Mouse (Mus musculus) ES-E14 (cell line): ENCODE results near the gene Vmn1r123. TPM values are rescaled to one million over a fixed set of nuclear protein-coding genes. Genes with fewer than 3 reads are reported as not detected.
"Not testable (repeated sequence)": the region's sequence is repeated elsewhere in the genome, so short reads cannot be mapped to it uniquely, and the experiment has no call there.

ENCODE experiments used
- DNase-seq: peaks from one replicate; pipeline ENCODE4 v3.0.0-alpha.2; 2013; ENCODE audit warnings: low read depth, low spot score
- H3K27ac ChIP-seq: 2 replicates; pipeline ENCODE4 v1.5.1; 2012; ENCODE audit warnings: low read depth, mild to moderate bottlenecking, low read length, moderate library complexity, mixed read lengths; ENCODE audit not compliant: poor library complexity, insufficient read depth, severe bottlenecking
- H3K36me3 ChIP-seq: 2 replicates; pipeline ENCODE4 v1.6.1; 2012; ENCODE audit warnings: mild to moderate bottlenecking, low read length, moderate library complexity, mixed read lengths; ENCODE audit not compliant: control insufficient read depth, poor library complexity, insufficient read depth, severe bottlenecking
- H3K4me1 ChIP-seq, 2 experiments: fragments of 150-350 bp in 1 of 2; sonication (generic) in 1 of 2; 2 replicates each; pipeline ENCODE4 v1.6.1; 2012; ENCODE audit warnings: low read length in 2 of 2, mild to moderate bottlenecking in 1 of 2, mixed read lengths in 1 of 2; ENCODE audit not compliant: control insufficient read depth in 2 of 2, insufficient read depth in 2 of 2, poor library complexity in 1 of 2
- H3K4me3 ChIP-seq, 2 experiments: fragments of 150-350 bp in 1 of 2; sonication (generic) in 1 of 2; 2 replicates each; pipeline ENCODE4 v1.5.1; 2012; ENCODE audit warnings: low read length in 2 of 2, low read depth in 1 of 2, mild to moderate bottlenecking in 1 of 2, mixed read lengths in 1 of 2; ENCODE audit not compliant: insufficient read depth in 1 of 2, poor library complexity in 1 of 2, severe bottlenecking in 1 of 2
- H3K9ac ChIP-seq: 2 replicates; pipeline ENCODE4 v1.6.1; 2012; ENCODE audit warnings: low read depth, mild to moderate bottlenecking, low read length, mixed read lengths; ENCODE audit not compliant: poor library complexity, insufficient read depth, severe bottlenecking
- H3K9me3 ChIP-seq: fragments of 150-350 bp; sonication (generic); 2 replicates; pipeline ENCODE4 v1.6.1; 2012; ENCODE audit warnings: low read depth, mild to moderate bottlenecking, low read length; ENCODE audit not compliant: control insufficient read depth, insufficient read depth
- in situ Hi-C, 2 experiments: fragments of 600-800 bp; cut with MboI; formaldehyde crosslinking; loops; one replicate each; pipeline ENCODE4 v1.15.1; 2025; ENCODE audit warnings: low sequenced_read_pairs in 2 of 2, inconsistent platforms in 1 of 2; ENCODE audit not compliant: unreplicated experiment in 2 of 2
- total RNA-seq: library from RNA; depleted of rRNA; stranded (reverse); fragments of 300-350 nt; gene quantifications from 2 replicates; pipeline ENCODE4 v1.2.3, GENCODE M21; 2012; rRNA removed

The Vmn1r123 gene
- not detected in 2 replicates for total RNA-seq

- DNase-seq, H3K9me3 ChIP-seq, in situ Hi-C loops: not testable (repeated sequence)
Observed at GRCm38 (mm10) chr7:21161885-21162284, at the start of gene Vmn1r123. Gene Vmn1r123, plus strand, starts transcription at chr7:21162185.

DNA sequence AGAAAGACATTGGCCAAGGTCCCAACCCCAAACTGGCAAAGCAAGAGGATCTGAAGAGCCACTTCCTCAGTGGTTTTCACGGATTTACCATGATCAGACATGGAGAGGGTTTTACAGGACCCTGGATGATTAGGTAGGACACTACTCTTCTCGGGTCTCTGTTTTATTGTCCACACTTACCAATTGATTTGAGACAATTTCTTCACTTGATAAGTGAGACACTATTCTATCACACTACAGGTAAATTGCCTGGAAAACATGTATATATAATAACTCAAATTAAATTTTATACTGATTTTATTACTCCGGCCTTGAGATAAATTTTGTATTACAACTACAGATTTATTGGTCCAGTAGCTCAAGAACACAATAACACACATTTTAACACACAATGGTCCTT lies 28.0 kb upstream of the Vmn1r123 start, which contains the start of gene Vmn1r122:
Gene Vmn1r122 (minus strand): TSS at position 101 of the 400 bp plus-strand sequence.
- H3K9ac ChIP-seq, H3K4me1 ChIP-seq, DNase-seq, in situ Hi-C loops, H3K4me3 ChIP-seq, H3K36me3 ChIP-seq, H3K27ac ChIP-seq, H3K9me3 ChIP-seq: not testable (repeated sequence)

More at GRCm38 (mm10) chr7:21161885-21162284, at the start of gene Vmn1r123:
- not testable (repeated sequence) for H3K27ac ChIP-seq, H3K4me1 ChIP-seq, H3K9ac ChIP-seq, H3K36me3 ChIP-seq, H3K4me3 ChIP-seq

- DNase-seq, H3K9ac ChIP-seq, H3K27ac ChIP-seq, H3K4me3 ChIP-seq, H3K9me3 ChIP-seq, in situ Hi-C loops, H3K4me1 ChIP-seq, H3K36me3 ChIP-seq: not testable (repeated sequence)
Observed at GRCm38 (mm10) chr7:21190323-21190722, 28.3 kb downstream of the Vmn1r123 start, which contains the start of gene Gm5157. Gene Gm5157, minus strand, starts transcription at chr7:21190423.

Other genes with a start within 250 kb of the Vmn1r123 start
- not detected in 2 replicates for gene Vmn1r118, start 249.8 kb upstream of the Vmn1r123 start, total RNA-seq
- not detected in 2 replicates for gene Vmn1r119, start 149.7 kb upstream of the Vmn1r123 start, total RNA-seq
- not detected in 2 replicates for gene Vmn1r120, start 108.4 kb upstream of the Vmn1r123 start, total RNA-seq
- not detected in 2 replicates for gene Vmn1r121, start 63.7 kb upstream of the Vmn1r123 start, total RNA-seq
- not detected in 2 replicates for gene Vmn1r122, start 28.1 kb upstream of the Vmn1r123 start, total RNA-seq
- 0.18 TPM in 1 of 2 replicates, not detected in the other for gene Gm5157, start 28.2 kb downstream of the Vmn1r123 start, total RNA-seq
- gene Vmn1r124, start 98.4 kb downstream of the Vmn1r123 start, total RNA-seq, result not detected in 2 replicates
- not detected in 2 replicates for gene Vmn1r125, start 110.0 kb downstream of the Vmn1r123 start, total RNA-seq
- not detected in 2 replicates for gene Vmn1r126, start 139.3 kb downstream of the Vmn1r123 start, total RNA-seq
- gene Vmn1r127, start 157.7 kb downstream of the Vmn1r123 start, total RNA-seq, result not detected in 2 replicates
- gene Vmn1r128, start 187.2 kb downstream of the Vmn1r123 start, total RNA-seq, result not detected in 2 replicates
- not detected in 2 replicates for gene Vmn1r129, start 199.1 kb downstream of the Vmn1r123 start, total RNA-seq